Mouse (Mus musculus) intestine, postnatal 0 days (tissue): ENCODE data around the gene Calr3. TPM values are rescaled to one million over a fixed set of nuclear protein-coding genes. Genes with fewer than 3 reads are reported as not detected.

Experiments
- ATAC-seq: fragments of 200-750 bp; cut with Nextera tagmentation; 2 replicates; pipeline ENCODE4 v1.8.0; 2017; ENCODE audit warnings: mild to moderate bottlenecking, moderate TSS enrichment, moderate library complexity
- H3K27ac ChIP-seq: fragments of 300-500 bp; sonication (generic); 2 replicates; pipeline ENCODE4 v1.5.1; 2014; ENCODE audit warnings: mild to moderate bottlenecking, low read depth, low read length, moderate library complexity
- H3K27me3 ChIP-seq: fragments of 300-500 bp; sonication (generic); replicated peaks from 2 replicates; pipeline ENCODE4 v1.6.1; 2014; ENCODE audit warnings: low read length, mixed read lengths; ENCODE audit not compliant: control insufficient read depth, insufficient read depth
- H3K36me3 ChIP-seq: fragments of 300-500 bp; sonication (generic); 2 replicates; pipeline ENCODE4 v1.6.1; 2014; ENCODE audit warnings: mild to moderate bottlenecking, moderate library complexity; ENCODE audit not compliant: control insufficient read depth, insufficient read depth
- H3K4me1 ChIP-seq: fragments of 300-500 bp; sonication (generic); replicated peaks from 2 replicates; pipeline ENCODE4 v1.6.1; 2014; ENCODE audit warnings: antibody characterized with exemption, low read length, mixed read lengths; ENCODE audit not compliant: control insufficient read depth, insufficient read depth
- H3K4me2 ChIP-seq: fragments of 300-500 bp; sonication (generic); replicated peaks from 2 replicates; pipeline ENCODE4 v1.6.1; 2014; ENCODE audit warnings: low read depth, mild to moderate bottlenecking, moderate library complexity
- H3K4me3 ChIP-seq: fragments of 300-500 bp; sonication (generic); 2 replicates; pipeline ENCODE4 v1.5.1; 2014; ENCODE audit warnings: low read depth, low read length
- H3K9ac ChIP-seq: fragments of 300-500 bp; sonication (generic); 2 replicates; pipeline ENCODE4 v1.6.1; 2014; ENCODE audit warnings: mild to moderate bottlenecking, low read depth, low read length
- H3K9me3 ChIP-seq: fragments of 300-500 bp; sonication (generic); 2 replicates; pipeline ENCODE4 v1.6.1; 2016; ENCODE audit warnings: mixed run types; ENCODE audit not compliant: control insufficient read depth
- CTCF ChIP-seq: sonication (generic); IDR thresholded peaks from 2 replicates; pipeline ENCODE4 v1.5.1; 2016; ENCODE audit warnings: low read depth, mild to moderate bottlenecking, control low read depth, antibody characterized with exemption, moderate library complexity
- WGBS: fragments of 180-500 bp; shearing (Covaris S2); extraction: QIAGEN DNeasy Blood & Tissue Kit; methylation state at CpG from one replicate; pipeline ENCODE4 v1.1.7; 2014; 5-methylcytosine and 5-hydroxymethylcytosine counted together
- microRNA-seq: library from miRNA; unstranded; fragments of <30 nt; microRNA quantifications from one replicate; pipeline ENCODE4, GENCODE M21; 2016
- polyA plus RNA-seq: library from polyadenylated mRNA; unstranded; fragments of >200 nt; fragmentation: Nextera tagmentation; extraction: Ambion mirVana; gene quantifications from 2 replicates; pipeline ENCODE4 v1.2.1, GENCODE M21; 2015

Gene Calr3
- polyA plus RNA-seq, 1 experiment from 2014 or later: 0.55 TPM

DNA sequence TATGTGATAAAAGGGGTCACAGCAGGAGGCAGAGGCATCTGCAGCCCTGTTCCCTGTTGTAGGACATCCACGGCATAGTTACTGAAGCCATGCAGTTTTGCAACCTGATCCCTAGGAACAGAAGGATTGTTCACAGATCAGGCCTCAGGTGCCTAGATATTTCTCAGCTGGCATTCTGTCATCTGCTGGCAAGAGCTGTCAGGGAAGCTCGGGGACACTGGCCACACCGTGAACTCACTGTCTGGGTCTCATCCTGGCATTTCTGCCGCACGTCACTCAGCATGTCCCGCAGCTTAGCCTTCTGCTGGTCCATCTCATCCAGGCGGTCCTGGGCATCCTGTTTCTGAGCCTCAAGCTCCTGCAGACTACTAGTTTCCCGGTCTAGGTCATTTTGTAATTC lies 63.0 kb downstream of the Calr3 start:
- no peak for TF ChIP-seq CTCF
- no peak overlapping the region for H3K4me2 ChIP-seq
- WGBS: 91% methylated on average over 8 of the region's 8 CpGs
- no peak overlapping the region for H3K27ac ChIP-seq
- H3K9ac ChIP-seq: no peak overlapping the region
- ATAC-seq: no peak
- H3K9me3 ChIP-seq: no peaks in the 10 kb centered on the region
- H3K27me3 ChIP-seq: no peaks in the 10 kb centered on the region
- H3K36me3 ChIP-seq: peaks cover 86% of the 10 kb centered on the region
- H3K4me1 ChIP-seq: no peaks in the 10 kb centered on the region
- no peak overlapping the region for H3K4me3 ChIP-seq

DNA sequence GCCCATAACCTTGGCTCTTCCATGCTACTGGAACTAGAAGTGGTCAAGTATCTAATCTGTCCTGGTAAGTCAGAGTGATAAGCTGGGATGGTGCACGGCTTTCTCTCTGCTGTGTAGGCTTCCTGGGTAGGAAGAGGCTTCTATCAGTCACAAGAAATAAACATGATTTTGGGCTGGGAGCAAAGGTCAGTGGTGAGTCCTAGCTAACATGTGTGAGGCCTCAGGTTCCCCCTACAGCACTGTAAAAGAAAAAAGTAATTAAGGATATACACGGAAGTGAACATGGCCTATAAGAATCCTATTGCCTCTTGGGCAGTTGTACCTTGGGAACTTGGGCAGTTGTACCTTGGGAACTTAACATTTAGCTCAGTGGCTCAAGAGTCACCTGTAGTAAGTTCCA lies 66.8 kb downstream of the Calr3 start:
- H3K27me3 ChIP-seq: no peaks in the 10 kb centered on the region
- H3K4me2 ChIP-seq: peak overlapping the region; percentile 32
- peak; percentile 84 for ATAC-seq
- H3K4me3 ChIP-seq: no peak overlapping the region
- no peaks in the 10 kb centered on the region for H3K9me3 ChIP-seq
- 41% methylated on average over 2 of the region's 2 CpGs for WGBS
- peaks cover 71% of the 10 kb centered on the region for H3K36me3 ChIP-seq
- H3K9ac ChIP-seq: no peak overlapping the region
- peak overlapping the region; percentile 76 for H3K27ac ChIP-seq
- H3K4me1 ChIP-seq: no peaks in the 10 kb centered on the region
- no peak for TF ChIP-seq CTCF

GRCm38 (mm10) chr8:72376309-72376708 lies 67.4 kb downstream of the Calr3 start:
- peak overlapping the region; percentile 32; the same call in 1 of the 2 replicates for H3K4me2 ChIP-seq
- TF ChIP-seq CTCF: no peak
- H3K27me3 ChIP-seq: no peaks in the 10 kb centered on the region
- H3K36me3 ChIP-seq: peaks cover 71% of the 10 kb centered on the region
- WGBS: 36% methylated on average over 5 of the region's 5 CpGs
- H3K27ac ChIP-seq: peak overlapping the region; percentile 76
- no peak overlapping the region for H3K4me3 ChIP-seq
- ATAC-seq: peak; percentile 66
- H3K4me1 ChIP-seq: no peaks in the 10 kb centered on the region
- no peaks in the 10 kb centered on the region for H3K9me3 ChIP-seq
- H3K9ac ChIP-seq: no peak overlapping the region

- peaks cover 65% of the 10 kb centered on the region for H3K36me3 ChIP-seq
- no peaks in the 10 kb centered on the region for H3K27me3 ChIP-seq
- H3K4me3 ChIP-seq: no peak overlapping the region
- H3K9me3 ChIP-seq: no peaks in the 10 kb centered on the region
- WGBS: 64% methylated on average over 5 of the region's 5 CpGs
- no peak for TF ChIP-seq CTCF
- no peak overlapping the region for H3K4me2 ChIP-seq
- no peaks in the 10 kb centered on the region for H3K4me1 ChIP-seq
- no peak overlapping the region for H3K9ac ChIP-seq
- no peak for ATAC-seq
- 0 out of 2 replicates have a peak overlapping the region, but pooled peaks have one; percentile 35 for H3K27ac ChIP-seq
Observed at GRCm38 (mm10) chr8:72375161-72375560, 68.5 kb downstream of the Calr3 start.

Small RNA genes lying within 50 kb of the gene (microRNA-seq; reads per million reads assigned to microRNA genes)
- gene Mir7068: not detected

Other genes with a start within 250 kb of the Calr3 start
- gene Cib3, start 231.0 kb downstream of the Calr3 start, polyA plus RNA-seq: 0.16 and 0.27 TPM in 2 replicates
- not detected in 2 replicates for gene Gm11034, start 230.2 kb downstream of the Calr3 start, polyA plus RNA-seq
- gene Fam32a, start 224.1 kb downstream of the Calr3 start, polyA plus RNA-seq: 54.1 and 54.3 TPM in 2 replicates
- gene Ap1m1, start 203.9 kb downstream of the Calr3 start, polyA plus RNA-seq: 54.0 and 56.9 TPM in 2 replicates
- 6.8 and 7.8 TPM in 2 replicates for gene Gm10282, start 138.6 kb downstream of the Calr3 start, polyA plus RNA-seq
- 8.9 and 11.1 TPM in 2 replicates for gene Klf2, start 124.8 kb downstream of the Calr3 start, polyA plus RNA-seq
- gene Eps15l1, start 22.4 kb downstream of the Calr3 start, polyA plus RNA-seq: 16.3 and 17.3 TPM in 2 replicates
- gene 1700030K09Rik, start within 50 bp of the Calr3 start, polyA plus RNA-seq: 3.6 and 3.8 TPM in 2 replicates
- 17.8 and 19.4 TPM in 2 replicates for gene Cherp, start 31.4 kb upstream of the Calr3 start, polyA plus RNA-seq
- gene Slc35e1, start 48.7 kb upstream of the Calr3 start, polyA plus RNA-seq: 18.1 and 21.8 TPM in 2 replicates
- gene Med26, start 104.4 kb upstream of the Calr3 start, polyA plus RNA-seq: 6.4 and 7.8 TPM in 2 replicates
- gene Smim7, start 127.2 kb upstream of the Calr3 start, polyA plus RNA-seq: 106 and 112 TPM in 2 replicates
- gene Tmem38a, start 128.2 kb upstream of the Calr3 start, polyA plus RNA-seq: 6.0 and 7.0 TPM in 2 replicates
- 0.03 and 0.07 TPM in 2 replicates for gene Nwd1, start 202.8 kb upstream of the Calr3 start, polyA plus RNA-seq